Mouse (Mus musculus): Measurements from ENCODE around the gene Hexa. TPM values are rescaled to one million over a fixed set of nuclear protein-coding genes. Genes with fewer than 3 reads are reported as not detected.
A peak's percentile ranks its signal among the peaks of the same experiment; 100 is the strongest.

Hexa gene
- polyA plus RNA-seq, 1 experiment from 2014 or later, result 68.0 TPM

GRCm38 (mm10) chr9:59577844-59578504 is 38.6 kb downstream of the Hexa start, which contains the start of gene Celf6:
Gene Celf6, plus strand, starts transcription at chr9:59577917.
- Histone ChIP-seq H3K36me3 (ENCODE audit: control insufficient read depth, insufficient read depth, low read length) (no peaks in the 10 kb centered on the region), H3K9me3 (ENCODE audit: control insufficient read depth, low read length) (no peaks in the 10 kb centered on the region), H3K27ac (ENCODE audit: low read depth, low read length) (peak within 1 kb of the TSS; percentile 68), H3K9ac (ENCODE audit: low read depth, low read length) (peak within 1 kb of the TSS; percentile 73), H3K27me3 (replicated peaks; ENCODE audit: control insufficient read depth, insufficient read depth, low read length) (no peaks in the 10 kb centered on the region), H3K4me1 (ENCODE audit: control insufficient read depth, insufficient read depth, low read depth, low read length) (peaks cover 12% of the 10 kb centered on the region), H3K4me2 (ENCODE audit: low read length) (peak within 1 kb of the TSS; percentile 82), H3K4me3 (ENCODE audit: low read length) (peak within 1 kb of the TSS; percentile 55)
- ATAC-seq, result peak; percentile 97
- WGBS, result under 1% methylated on average over 36 of the region's 61 CpGs

- ATAC-seq, result no peak; the same call in 1 of the 2 replicates
- 2% methylated on average over 10 of the region's 20 CpGs for WGBS
- H3K9ac ChIP-seq (ENCODE audit: low read depth, low read length), result peak overlapping the region; percentile 73
- peak overlapping the region; percentile 55 for H3K4me3 ChIP-seq (ENCODE audit: low read length)
- no peaks in the 10 kb centered on the region for H3K27me3 ChIP-seq (replicated peaks; ENCODE audit: control insufficient read depth, insufficient read depth, low read length)
- no peaks in the 10 kb centered on the region for H3K36me3 ChIP-seq (ENCODE audit: control insufficient read depth, insufficient read depth, low read length)
- peak overlapping the region; percentile 67; the same call in 1 of the 2 replicates for H3K27ac ChIP-seq (ENCODE audit: low read depth, low read length)
- peaks cover 12% of the 10 kb centered on the region for H3K4me1 ChIP-seq (ENCODE audit: control insufficient read depth, insufficient read depth, low read depth, low read length)
- H3K4me2 ChIP-seq (ENCODE audit: low read length), result peak overlapping the region; percentile 82
- H3K9me3 ChIP-seq (ENCODE audit: control insufficient read depth, low read length), result no peaks in the 10 kb centered on the region
Observed at GRCm38 (mm10) chr9:59578505-59578867, 39.1 kb downstream of the Hexa start.

DNA sequence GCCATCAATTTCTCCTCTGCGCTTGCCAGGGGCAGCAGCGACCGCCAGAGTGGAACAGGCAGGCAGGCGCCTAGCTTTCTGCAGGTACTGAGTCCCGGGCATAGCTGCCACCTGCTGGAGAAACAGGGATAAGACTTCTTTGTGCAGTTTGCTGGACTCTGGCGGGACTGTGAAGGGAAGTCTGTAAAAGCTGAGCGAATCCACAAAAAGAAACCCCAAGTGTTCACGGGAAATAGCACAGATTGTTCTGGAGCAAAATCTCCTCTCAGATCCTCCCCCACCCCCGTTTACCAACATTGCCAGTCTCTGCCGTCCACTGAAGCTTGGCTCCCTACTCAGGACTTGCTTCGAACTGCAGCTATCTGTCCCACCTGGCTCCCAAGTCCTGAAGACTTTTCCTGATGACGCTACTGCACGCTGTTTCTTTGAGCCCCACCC is 45.5 kb downstream of the Hexa start:
- peak; percentile 63; the same call in 1 of the 2 replicates for ATAC-seq
- H3K4me2 ChIP-seq (ENCODE audit: low read length), result peak overlapping the region; percentile 45
- peaks cover 11% of the 10 kb centered on the region for H3K4me1 ChIP-seq (ENCODE audit: control insufficient read depth, insufficient read depth, low read depth, low read length)
- WGBS, result 5% methylated on average over 13 of the region's 13 CpGs
- no peaks in the 10 kb centered on the region for H3K27me3 ChIP-seq (replicated peaks; ENCODE audit: control insufficient read depth, insufficient read depth, low read length)
- no peaks in the 10 kb centered on the region for H3K36me3 ChIP-seq (ENCODE audit: control insufficient read depth, insufficient read depth, low read length)
- no peak overlapping the region for H3K27ac ChIP-seq (ENCODE audit: low read depth, low read length)
- 0 out of 2 replicates have a peak overlapping the region, but pooled peaks have one; percentile 10 for H3K9ac ChIP-seq (ENCODE audit: low read depth, low read length)
- H3K9me3 ChIP-seq (ENCODE audit: control insufficient read depth, low read length), result no peaks in the 10 kb centered on the region
- peak overlapping the region; percentile 13; the same call in 1 of the 2 replicates for H3K4me3 ChIP-seq (ENCODE audit: low read length)

- H3K27me3 ChIP-seq (replicated peaks; ENCODE audit: control insufficient read depth, insufficient read depth, low read length), result no peaks in the 10 kb centered on the region
- H3K36me3 ChIP-seq (ENCODE audit: control insufficient read depth, insufficient read depth, low read length), result no peaks in the 10 kb centered on the region
- WGBS, result 30% methylated on average over 5 of the region's 5 CpGs
- no peak overlapping the region; the same call in 1 of the 2 replicates for H3K9ac ChIP-seq (ENCODE audit: low read depth, low read length)
- peak overlapping the region; percentile 57 for H3K4me2 ChIP-seq (ENCODE audit: low read length)
- peak overlapping the region; percentile 78 for H3K27ac ChIP-seq (ENCODE audit: low read depth, low read length)
- peaks cover 11% of the 10 kb centered on the region for H3K4me1 ChIP-seq (ENCODE audit: control insufficient read depth, insufficient read depth, low read depth, low read length)
- no peak overlapping the region; the same call in 1 of the 2 replicates for H3K4me3 ChIP-seq (ENCODE audit: low read length)
- H3K9me3 ChIP-seq (ENCODE audit: control insufficient read depth, low read length), result no peaks in the 10 kb centered on the region
- ATAC-seq, result peak; percentile 26; the same call in 1 of the 2 replicates
Observed at GRCm38 (mm10) chr9:59588252-59588651, 48.9 kb downstream of the Hexa start.

DNA sequence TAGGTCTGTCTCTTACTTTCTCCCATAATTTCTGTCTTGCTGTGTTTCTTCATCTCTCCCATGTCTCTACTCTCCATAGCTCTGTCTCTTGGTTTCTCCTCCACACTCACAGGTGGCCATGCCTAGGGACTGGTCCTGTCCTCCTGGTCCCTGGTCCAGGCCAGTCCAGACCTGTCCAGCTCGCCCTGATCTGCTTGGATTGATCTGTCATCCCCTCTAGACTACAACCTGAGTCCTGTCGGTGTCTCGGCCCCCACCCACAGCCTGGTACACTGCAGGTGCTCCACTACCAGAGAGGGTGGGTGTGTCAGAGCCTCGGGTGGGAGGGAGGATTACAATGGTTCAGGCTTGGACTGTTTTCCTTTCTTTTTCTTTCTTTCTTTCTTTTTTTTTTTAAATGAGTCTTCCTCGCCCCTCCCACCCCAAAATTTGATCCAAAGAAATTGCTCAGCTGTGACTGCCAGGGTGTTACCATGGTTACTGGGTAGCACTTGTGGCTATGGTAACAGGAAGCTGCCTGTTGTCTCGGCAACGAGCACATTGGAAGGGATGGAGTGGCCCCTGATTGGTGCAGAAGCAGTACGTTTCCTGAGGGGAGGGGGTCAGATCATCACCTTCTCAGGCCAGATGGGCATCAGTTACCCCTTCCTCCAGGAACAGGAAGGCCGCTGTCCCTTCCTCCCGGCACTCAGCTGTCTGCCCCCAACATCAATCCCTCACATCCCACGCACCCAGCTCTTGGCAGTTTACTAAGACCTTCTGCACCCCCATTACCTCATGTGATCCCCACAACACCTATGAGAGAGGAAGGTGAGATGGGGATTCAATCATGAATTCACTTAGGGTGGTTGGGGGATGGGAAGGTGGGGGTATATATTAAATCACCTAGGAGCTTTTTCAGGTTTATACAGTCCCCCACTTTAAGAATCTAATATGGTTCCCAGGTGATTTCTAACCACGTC is 49.7 kb downstream of the Hexa start:
- peak; percentile 92 for ATAC-seq
- peak overlapping the region; percentile 78 for H3K27ac ChIP-seq (ENCODE audit: low read depth, low read length)
- peak overlapping the region; percentile 34; the same call in 1 of the 2 replicates for H3K9ac ChIP-seq (ENCODE audit: low read depth, low read length)
- no peaks in the 10 kb centered on the region for H3K27me3 ChIP-seq (replicated peaks; ENCODE audit: control insufficient read depth, insufficient read depth, low read length)
- 14% methylated on average over 12 of the region's 12 CpGs for WGBS
- no peaks in the 10 kb centered on the region for H3K9me3 ChIP-seq (ENCODE audit: control insufficient read depth, low read length)
- peak overlapping the region; percentile 57 for H3K4me2 ChIP-seq (ENCODE audit: low read length)
- H3K4me1 ChIP-seq (ENCODE audit: control insufficient read depth, insufficient read depth, low read depth, low read length), result peaks cover 11% of the 10 kb centered on the region
- no peaks in the 10 kb centered on the region for H3K36me3 ChIP-seq (ENCODE audit: control insufficient read depth, insufficient read depth, low read length)
- peak overlapping the region; percentile 22 for H3K4me3 ChIP-seq (ENCODE audit: low read length)

DNA sequence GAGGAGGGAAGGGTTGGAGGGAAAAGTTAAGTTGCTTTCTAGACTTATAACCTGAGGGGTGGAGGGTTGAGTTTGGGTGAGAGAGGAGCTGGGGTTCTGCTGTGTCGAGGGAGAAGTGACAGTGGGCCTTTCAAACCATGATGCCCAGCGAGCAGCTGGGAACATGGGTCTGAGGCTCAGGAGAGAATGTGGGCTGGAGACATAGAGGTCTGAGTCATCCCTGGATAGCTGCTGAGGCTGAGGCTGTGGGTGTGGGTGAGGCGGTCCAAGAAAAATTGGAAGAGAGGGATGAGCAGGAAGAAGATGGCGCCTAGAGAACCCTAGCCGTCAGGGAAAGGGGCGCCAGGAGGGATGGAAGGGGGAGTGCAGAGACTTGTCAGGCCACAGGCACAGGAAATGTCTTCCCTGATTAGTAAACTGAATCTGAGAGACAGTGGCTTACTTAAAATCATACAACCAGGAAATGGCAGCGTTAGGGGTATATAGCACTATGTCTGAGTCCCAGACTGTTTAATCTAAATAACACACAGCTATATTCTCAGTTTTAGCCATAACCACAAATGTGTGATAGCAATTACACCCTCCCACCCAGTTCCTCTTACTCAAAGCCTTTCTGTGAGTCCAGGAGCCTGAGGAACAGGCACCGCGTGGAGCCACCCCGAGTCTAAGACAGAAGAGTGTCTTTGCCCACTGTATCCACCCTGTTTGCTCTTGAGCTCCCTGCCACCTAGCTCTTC is 50.5 kb downstream of the Hexa start:
- WGBS, result 82% methylated on average over 10 of the region's 10 CpGs
- H3K9ac ChIP-seq (ENCODE audit: low read depth, low read length), result no peak overlapping the region
- no peak overlapping the region for H3K27ac ChIP-seq (ENCODE audit: low read depth, low read length)
- ATAC-seq, result no peak
- no peak overlapping the region for H3K4me3 ChIP-seq (ENCODE audit: low read length)
- no peaks in the 10 kb centered on the region for H3K36me3 ChIP-seq (ENCODE audit: control insufficient read depth, insufficient read depth, low read length)
- H3K9me3 ChIP-seq (ENCODE audit: control insufficient read depth, low read length), result no peaks in the 10 kb centered on the region
- peaks cover 11% of the 10 kb centered on the region for H3K4me1 ChIP-seq (ENCODE audit: control insufficient read depth, insufficient read depth, low read depth, low read length)
- H3K4me2 ChIP-seq (ENCODE audit: low read length), result peak overlapping the region; percentile 53
- no peaks in the 10 kb centered on the region for H3K27me3 ChIP-seq (replicated peaks; ENCODE audit: control insufficient read depth, insufficient read depth, low read length)

DNA sequence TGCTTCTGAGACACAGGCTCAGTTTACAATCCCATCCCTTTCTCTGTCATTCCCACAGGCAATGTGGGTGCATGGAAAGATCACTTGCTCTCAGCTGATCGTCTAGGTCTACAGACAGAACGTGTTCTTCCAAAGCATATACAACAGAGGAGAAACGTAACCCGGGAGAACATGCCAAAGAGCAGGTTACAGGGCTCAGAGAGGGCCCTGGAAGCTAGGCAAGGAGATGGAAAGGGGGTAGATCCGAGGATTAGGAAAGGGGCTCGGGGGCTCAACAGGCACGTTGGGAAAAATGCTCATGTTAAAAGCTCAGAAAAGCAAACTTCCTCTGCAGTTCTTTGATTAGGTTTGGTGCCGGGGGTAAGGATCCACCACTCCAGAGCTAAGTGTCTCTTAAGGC is 62.3 kb downstream of the Hexa start:
- ATAC-seq, result no peak
- Histone ChIP-seq H3K4me3 (ENCODE audit: low read length) (no peak overlapping the region), H3K9me3 (ENCODE audit: control insufficient read depth, low read length) (no peaks in the 10 kb centered on the region), H3K9ac (ENCODE audit: low read depth, low read length) (no peak overlapping the region), H3K4me2 (ENCODE audit: low read length) (no peak overlapping the region), H3K36me3 (ENCODE audit: control insufficient read depth, insufficient read depth, low read length) (peaks cover 8% of the 10 kb centered on the region), H3K4me1 (ENCODE audit: control insufficient read depth, insufficient read depth, low read depth, low read length) (no peaks in the 10 kb centered on the region), H3K27ac (ENCODE audit: low read depth, low read length) (no peak overlapping the region), H3K27me3 (replicated peaks; ENCODE audit: control insufficient read depth, insufficient read depth, low read length) (no peaks in the 10 kb centered on the region)
- WGBS, result 80% methylated on average over 8 of the region's 8 CpGs

GRCm38 (mm10) chr9:59605967-59606366 is 66.6 kb downstream of the Hexa start:
- Histone ChIP-seq H3K9ac (ENCODE audit: low read depth, low read length) (no peak overlapping the region), H3K27ac (ENCODE audit: low read depth, low read length) (no peak overlapping the region), H3K36me3 (ENCODE audit: control insufficient read depth, insufficient read depth, low read length) (peaks cover 8% of the 10 kb centered on the region), H3K9me3 (ENCODE audit: control insufficient read depth, low read length) (no peaks in the 10 kb centered on the region), H3K27me3 (replicated peaks; ENCODE audit: control insufficient read depth, insufficient read depth, low read length) (no peaks in the 10 kb centered on the region), H3K4me3 (ENCODE audit: low read length) (no peak overlapping the region), H3K4me2 (ENCODE audit: low read length) (no peak overlapping the region), H3K4me1 (ENCODE audit: control insufficient read depth, insufficient read depth, low read depth, low read length) (no peaks in the 10 kb centered on the region)
- WGBS, result 58% methylated on average over 6 of the region's 6 CpGs
- ATAC-seq, result no peak
